Mouse (Mus musculus) spleen, postnatal 4 days (tissue): ENCODE measurements at regions not wholly inside any gene's neighbourhood (a gene's known extent, or its start where the extent isn't known, plus 50 kb on each side); places are given as distances from the start of the nearest gene placed in this dataset.

Experiments
- DNase-seq, 2 experiments: peaks; one replicate each; pipeline ENCODE4 v3.0.0; 2022; ENCODE audit warnings: low spot score in 2 of 2

- no peak for DNase-seq
Measured at GRCm38 (mm10) chr6:31192197-31192596, 206.3 kb upstream of the Mkln1 start.

GRCm38 (mm10) chr6:31193202-31193601 lies 205.3 kb upstream of the Mkln1 start:
- DNase-seq = no peak

- no peak for DNase-seq
Measured at GRCm38 (mm10) chr6:31197631-31198338, 200.8 kb upstream of the Mkln1 start.

- DNase-seq = no peak
Measured at GRCm38 (mm10) chr6:31198340-31198739, 200.2 kb upstream of the Mkln1 start.

- DNase-seq = no peak
Measured at GRCm38 (mm10) chr6:31200705-31201104, 197.8 kb upstream of the Mkln1 start.

GRCm38 (mm10) chr6:31201375-31201972 lies 197.1 kb upstream of the Mkln1 start:
- no peak for DNase-seq

- no peak for DNase-seq
Measured at GRCm38 (mm10) chr6:31202594-31202993, 195.9 kb upstream of the Mkln1 start.

GRCm38 (mm10) chr6:31204434-31204833 lies 194.1 kb upstream of the Mkln1 start:
- DNase-seq = no peak

GRCm38 (mm10) chr6:31204839-31205238 lies 193.7 kb upstream of the Mkln1 start:
- no peak for DNase-seq

- DNase-seq = no peak
Measured at GRCm38 (mm10) chr6:31206106-31206505, 192.4 kb upstream of the Mkln1 start.

- DNase-seq = no peak
Measured at GRCm38 (mm10) chr6:31207231-31207630, 191.3 kb upstream of the Mkln1 start.

GRCm38 (mm10) chr6:31208224-31208623 lies 190.3 kb upstream of the Mkln1 start:
- DNase-seq = no peak

- no peak for DNase-seq
Measured at GRCm38 (mm10) chr6:31209411-31210139, 189.0 kb upstream of the Mkln1 start.

- DNase-seq = no peak
Measured at GRCm38 (mm10) chr6:31210209-31210714, 188.3 kb upstream of the Mkln1 start.

- DNase-seq = no peak
Measured at GRCm38 (mm10) chr6:31211091-31211490, 187.4 kb upstream of the Mkln1 start.

- no peak for DNase-seq
Measured at GRCm38 (mm10) chr6:31211616-31212015, 186.9 kb upstream of the Mkln1 start.

- no peak for DNase-seq
Measured at GRCm38 (mm10) chr6:31212080-31212479, 186.5 kb upstream of the Mkln1 start.

- no peak for DNase-seq
Measured at GRCm38 (mm10) chr6:31212694-31213093, 185.8 kb upstream of the Mkln1 start.

GRCm38 (mm10) chr6:31213161-31213560 lies 185.4 kb upstream of the Mkln1 start:
- DNase-seq = no peak

GRCm38 (mm10) chr6:31215661-31216060 lies 182.9 kb upstream of the Mkln1 start:
- DNase-seq = no peak

- peak; percentile 72 to 84 for DNase-seq
Measured at GRCm38 (mm10) chr6:31216206-31217059, 182.1 kb upstream of the Mkln1 start.

GRCm38 (mm10) chr6:31217060-31217541 lies 181.4 kb upstream of the Mkln1 start:
- DNase-seq = no peak
